In genomic region chr12:68775503-68775902, GRCm38 (mm10) we compare ENCODE assay signal across 13 mouse cellular contexts.
"Had no signal": no experiment of that assay in that cellular context is flagged by ENCODE, and none has a peak within 500 bp of the region (broad histone marks: within the 10 kb centered on the region; RNA-seq: fewer than 3 reads in every experiment).

No protein-coding gene starts in this region.

- H3K4me2 ChIP-seq: liver, embryonic 13.5 days; lung, embryonic 14.5 days; midbrain, embryonic 12.5 days; midbrain, embryonic 15.5 days; neural tube, embryonic 13.5 days had no signal

- ATAC-seq: lung, postnatal 0 days; midbrain, embryonic 15.5 days had no signal

- H3K4me1 ChIP-seq: liver, embryonic 13.5 days; midbrain, embryonic 12.5 days; midbrain, embryonic 15.5 days; neural tube, embryonic 13.5 days had no signal

- H3K9me3 ChIP-seq: liver, embryonic 13.5 days; midbrain, embryonic 12.5 days; midbrain, embryonic 15.5 days; neural tube, embryonic 13.5 days had no signal

- H3K36me3 ChIP-seq: liver, embryonic 13.5 days; midbrain, embryonic 12.5 days; midbrain, embryonic 15.5 days; neural tube, embryonic 13.5 days had no signal

- H3K4me3 ChIP-seq: layer of hippocampus, adult 2 months; liver, embryonic 13.5 days; midbrain, embryonic 12.5 days; midbrain, embryonic 15.5 days; neural tube, embryonic 13.5 days had no signal

- H3K27me3 ChIP-seq: liver, embryonic 13.5 days; midbrain, embryonic 12.5 days; midbrain, embryonic 15.5 days; neural tube, embryonic 13.5 days had no signal

- H3K27ac ChIP-seq: kidney, postnatal 0 days; layer of hippocampus, adult 2 months; liver, embryonic 13.5 days; macrophage; midbrain, embryonic 12.5 days; midbrain, embryonic 15.5 days; neural tube, embryonic 13.5 days had no signal

- H3K9ac ChIP-seq: liver, embryonic 13.5 days; lung, embryonic 14.5 days; midbrain, embryonic 12.5 days; midbrain, embryonic 15.5 days; neural tube, embryonic 13.5 days had no signal

- DNase-seq: kidney, postnatal 25 days; layer of hippocampus, adult 9-11 months; liver, embryonic 13.5 days; lung, embryonic 14.5 days; thymus, adult 18-20 months; thymus, postnatal 36 days had no signal
